Mouse (Mus musculus): Measurements from ENCODE around the gene Mtus2. TPM values are rescaled to one million over a fixed set of nuclear protein-coding genes. Genes with fewer than 3 reads are reported as not detected.

Gene Mtus2
- polyA plus RNA-seq, 1 experiment from 2014 or later = 4.1 TPM

GRCm38 (mm10) chr5:148328982-148329381 lies 371.9 kb downstream of the Mtus2 start:
- no peak overlapping the region for H3K27ac ChIP-seq
- H3K4me3 ChIP-seq (replicated peaks; ENCODE audit: low read depth, low read length) = no peak overlapping the region
- no peak for ATAC-seq (replicated peaks; ENCODE audit: low FRiP score, low read depth)

GRCm38 (mm10) chr5:148331229-148331776 lies 374.2 kb downstream of the Mtus2 start:
- Histone ChIP-seq H3K9ac (ENCODE audit: low read depth, low read length) (no peak overlapping the region), H3K36me3 (ENCODE audit: insufficient read depth, low read length) (0 out of 2 replicates have a peak, but pooled peaks cover 8% of the 10 kb centered on the region), H3K27me3 (ENCODE audit: insufficient read depth, low read length) (no peaks in the 10 kb centered on the region), H3K9me3 (replicated peaks; ENCODE audit: low read length) (no peaks in the 10 kb centered on the region), H3K4me2 (ENCODE audit: low read length) (no peak overlapping the region), H3K27ac (no peak overlapping the region), H3K4me1 (replicated peaks; ENCODE audit: insufficient read depth, low read length) (no peaks in the 10 kb centered on the region), H3K4me3 (replicated peaks; ENCODE audit: low read depth, low read length) (no peak overlapping the region)
- DNase-seq (ENCODE audit: low spot score) (no peak), ATAC-seq (replicated peaks; ENCODE audit: low FRiP score, low read depth) (no peak)
- WGBS = 70% methylated on average over 11 of the region's 11 CpGs
- TF ChIP-seq CTCF (IDR thresholded peaks at IDR 0.05; ENCODE audit: low read depth) = no peak

More at GRCm38 (mm10) chr5:148328982-148329381, 371.9 kb downstream of the Mtus2 start:
- no peaks in the 10 kb centered on the region for H3K9me3 ChIP-seq (replicated peaks; ENCODE audit: low read length)
- H3K36me3 ChIP-seq (ENCODE audit: insufficient read depth, low read length) = 0 out of 2 replicates have a peak, but pooled peaks cover 8% of the 10 kb centered on the region
- H3K4me2 ChIP-seq (ENCODE audit: low read length) = no peak overlapping the region
- no peaks in the 10 kb centered on the region for H3K4me1 ChIP-seq (replicated peaks; ENCODE audit: insufficient read depth, low read length)
- no peak for TF ChIP-seq CTCF (IDR thresholded peaks at IDR 0.05; ENCODE audit: low read depth)
- no peak overlapping the region for H3K9ac ChIP-seq (ENCODE audit: low read depth, low read length)
- WGBS = 84% methylated on average over 3 of the region's 3 CpGs
- DNase-seq (ENCODE audit: low spot score) = no peak
- H3K27me3 ChIP-seq (ENCODE audit: insufficient read depth, low read length) = no peaks in the 10 kb centered on the region

- H3K4me1 ChIP-seq (replicated peaks; ENCODE audit: insufficient read depth, low read length) = no peaks in the 10 kb centered on the region
- TF ChIP-seq CTCF (IDR thresholded peaks at IDR 0.05; ENCODE audit: low read depth) = no peak
- no peak overlapping the region for H3K27ac ChIP-seq
- H3K9me3 ChIP-seq (replicated peaks; ENCODE audit: low read length) = no peaks in the 10 kb centered on the region
- DNase-seq (ENCODE audit: low spot score) (no peak), ATAC-seq (replicated peaks; ENCODE audit: low FRiP score, low read depth) (no peak)
- H3K36me3 ChIP-seq (ENCODE audit: insufficient read depth, low read length) = 0 out of 2 replicates have a peak, but pooled peaks cover 10% of the 10 kb centered on the region
- no peak overlapping the region for H3K9ac ChIP-seq (ENCODE audit: low read depth, low read length)
- H3K4me2 ChIP-seq (ENCODE audit: low read length) = no peak overlapping the region
- 88% methylated on average over 18 of the region's 18 CpGs for WGBS
- no peak overlapping the region for H3K4me3 ChIP-seq (replicated peaks; ENCODE audit: low read depth, low read length)
- no peaks in the 10 kb centered on the region for H3K27me3 ChIP-seq (ENCODE audit: insufficient read depth, low read length)
These were observed 375.0 kb downstream of the Mtus2 start for GRCm38 (mm10) chr5:148331926-148332621.

- Histone ChIP-seq H3K9ac (ENCODE audit: low read depth, low read length) (no peak overlapping the region), H3K4me1 (replicated peaks; ENCODE audit: insufficient read depth, low read length) (no peaks in the 10 kb centered on the region), H3K4me3 (replicated peaks; ENCODE audit: low read depth, low read length) (no peak overlapping the region), H3K27ac (no peak overlapping the region), H3K27me3 (ENCODE audit: insufficient read depth, low read length) (no peaks in the 10 kb centered on the region), H3K9me3 (replicated peaks; ENCODE audit: low read length) (no peaks in the 10 kb centered on the region), H3K4me2 (ENCODE audit: low read length) (no peak overlapping the region), H3K36me3 (ENCODE audit: insufficient read depth, low read length) (0 out of 2 replicates have a peak, but pooled peaks cover 10% of the 10 kb centered on the region)
- 39% methylated on average over 8 of the region's 8 CpGs for WGBS
- peak; percentile 61 for ATAC-seq (replicated peaks; ENCODE audit: low FRiP score, low read depth)
- peak; percentile 93 for DNase-seq (ENCODE audit: low spot score)
- peak; percentile 92 for TF ChIP-seq CTCF (IDR thresholded peaks at IDR 0.05; ENCODE audit: low read depth)
These were observed 375.5 kb downstream of the Mtus2 start for GRCm38 (mm10) chr5:148332622-148332974.

- 87% methylated on average over 5 of the region's 5 CpGs for WGBS
- ATAC-seq (replicated peaks; ENCODE audit: low FRiP score, low read depth) (no peak), DNase-seq (ENCODE audit: low spot score) (no peak)
- Histone ChIP-seq H3K9me3 (replicated peaks; ENCODE audit: low read length) (no peaks in the 10 kb centered on the region), H3K4me1 (replicated peaks; ENCODE audit: insufficient read depth, low read length) (peaks cover 7% of the 10 kb centered on the region; the same call in 1 of the 2 replicates), H3K4me2 (ENCODE audit: low read length) (no peak overlapping the region), H3K4me3 (replicated peaks; ENCODE audit: low read depth, low read length) (no peak overlapping the region), H3K36me3 (ENCODE audit: insufficient read depth, low read length) (0 out of 2 replicates have a peak, but pooled peaks cover 3% of the 10 kb centered on the region), H3K27ac (no peak overlapping the region), H3K9ac (ENCODE audit: low read depth, low read length) (no peak overlapping the region), H3K27me3 (ENCODE audit: insufficient read depth, low read length) (no peaks in the 10 kb centered on the region)
- TF ChIP-seq CTCF (IDR thresholded peaks at IDR 0.05; ENCODE audit: low read depth) = no peak
These were observed 382.0 kb downstream of the Mtus2 start for GRCm38 (mm10) chr5:148339126-148339525.

- H3K27ac ChIP-seq = peak overlapping the region; percentile 68
- no peaks in the 10 kb centered on the region for H3K27me3 ChIP-seq (ENCODE audit: insufficient read depth, low read length)
- peak overlapping the region; percentile 11; the same call in 1 of the 2 replicates for H3K4me3 ChIP-seq (replicated peaks; ENCODE audit: low read depth, low read length)
- H3K9me3 ChIP-seq (replicated peaks; ENCODE audit: low read length) = no peaks in the 10 kb centered on the region
- H3K9ac ChIP-seq (ENCODE audit: low read depth, low read length) = peak overlapping the region; percentile 35; the same call in 1 of the 2 replicates
- no peak for TF ChIP-seq CTCF (IDR thresholded peaks at IDR 0.05; ENCODE audit: low read depth)
- DNase-seq (ENCODE audit: low spot score) = peak; percentile 92
- 0 out of 2 replicates have a peak, but pooled peaks cover 3% of the 10 kb centered on the region for H3K36me3 ChIP-seq (ENCODE audit: insufficient read depth, low read length)
- peak; percentile 84 for ATAC-seq (replicated peaks; ENCODE audit: low FRiP score, low read depth)
- peaks cover 7% of the 10 kb centered on the region; the same call in 1 of the 2 replicates for H3K4me1 ChIP-seq (replicated peaks; ENCODE audit: insufficient read depth, low read length)
- WGBS = 21% methylated on average over 26 of the region's 26 CpGs
- H3K4me2 ChIP-seq (ENCODE audit: low read length) = peak overlapping the region; percentile 51
These were observed 385.1 kb downstream of the Mtus2 start for GRCm38 (mm10) chr5:148342061-148342741.

Measured in kidney, postnatal 0 days (tissue).